Comparison of ENCODE assay signal across 9 mouse cellular contexts in genomic region chr4:134760281-134760680, GRCm38 (mm10). TPM values are rescaled to one million over a fixed set of nuclear protein-coding genes. Genes with fewer than 3 reads are reported as not detected.
A peak's percentile ranks its signal among the peaks of the same experiment; 100 is the strongest.
DNase-seq lines count a peak whose midpoint lies in the region; ATAC-seq and TF ChIP-seq lines count a peak whose summit lies in the region.
"Had no signal": no experiment of that assay in that cellular context is flagged by ENCODE, and none has a peak within 500 bp of the region (broad histone marks: within the 10 kb centered on the region; RNA-seq: fewer than 3 reads in every experiment).

No protein-coding gene starts in this region.

- no peaks in the 10 kb centered on the region for H3K9me3 ChIP-seq in heart, embryonic 11.5 days (replicated peaks; ENCODE audit: control insufficient read depth, low read length)
- no peaks in the 10 kb centered on the region for H3K9me3 ChIP-seq in midbrain, embryonic 10.5 days (replicated peaks)
- H3K9me3 ChIP-seq in midbrain, embryonic 11.5 days (ENCODE audit: control insufficient read depth, low read length), result no peaks in the 10 kb centered on the region
- no peaks in the 10 kb centered on the region for H3K9me3 ChIP-seq in limb, embryonic 10.5 days (replicated peaks)
- H3K9me3 ChIP-seq in stomach, postnatal 0 days (ENCODE audit: control insufficient read depth, low read length), result no peaks in the 10 kb centered on the region
- H3K9me3 ChIP-seq in hindbrain, embryonic 14.5 days (ENCODE audit: control insufficient read depth, low read length), result no peaks in the 10 kb centered on the region

- H3K27ac ChIP-seq in heart, embryonic 11.5 days (ENCODE audit: low read depth, low read length), result peak overlapping the region; percentile 76
- H3K27ac ChIP-seq in midbrain, embryonic 10.5 days (replicated peaks), result 0 out of 2 replicates have a peak overlapping the region, but pooled peaks have one; percentile 23
- no peak overlapping the region for H3K27ac ChIP-seq in midbrain, embryonic 11.5 days (ENCODE audit: low read depth, low read length)
- peak overlapping the region; percentile 26; the same call in 1 of the 2 replicates for H3K27ac ChIP-seq in limb, embryonic 10.5 days
- H3K27ac ChIP-seq in stomach, postnatal 0 days (replicated peaks), result 0 out of 2 replicates have a peak overlapping the region, but pooled peaks have one; percentile 63
- no peak overlapping the region for H3K27ac ChIP-seq in hindbrain, embryonic 14.5 days

- WGBS in heart, embryonic 11.5 days (ENCODE audit: insufficient replicate concordance), result 57% methylated on average over 6 of the region's 6 CpGs
- 77% methylated on average over 6 of the region's 6 CpGs for WGBS in midbrain, embryonic 10.5 days
- whole genome bisulfite sequencing in midbrain, embryonic 11.5 days, result 77% methylated on average over 6 of the region's 6 CpGs
- 85% methylated on average over 6 of the region's 6 CpGs for WGBS in limb, embryonic 10.5 days
- WGBS in stomach, postnatal 0 days, result 67% methylated on average over 6 of the region's 6 CpGs
- WGBS in hindbrain, embryonic 14.5 days, result 75% methylated on average over 6 of the region's 6 CpGs

- peaks cover 69% of the 10 kb centered on the region for H3K4me1 ChIP-seq in heart, embryonic 11.5 days (ENCODE audit: control insufficient read depth, insufficient read depth, low read length)
- H3K4me1 ChIP-seq in midbrain, embryonic 10.5 days, result peaks cover 29% of the 10 kb centered on the region
- H3K4me1 ChIP-seq in midbrain, embryonic 11.5 days (ENCODE audit: control insufficient read depth, insufficient read depth, low read length), result no peaks in the 10 kb centered on the region
- peaks cover 71% of the 10 kb centered on the region for H3K4me1 ChIP-seq in limb, embryonic 10.5 days
- H3K4me1 ChIP-seq in stomach, postnatal 0 days (replicated peaks; ENCODE audit: control insufficient read depth, insufficient read depth), result peaks cover 14% of the 10 kb centered on the region
- no peaks in the 10 kb centered on the region for H3K4me1 ChIP-seq in hindbrain, embryonic 14.5 days (replicated peaks; ENCODE audit: control insufficient read depth, insufficient read depth, low read length)

- DNase-seq in heart, postnatal 10 days, result no peak
- no peak for DNase-seq in midbrain, embryonic 10.5 days (ENCODE audit: low spot score)
- DNase-seq in midbrain, embryonic 11.5 days (ENCODE audit: low spot score, missing footprints), result no peak
- DNase-seq in limb, embryonic 10.5 days (ENCODE audit: low spot score), result no peak
- no peak for DNase-seq in stomach, postnatal 0 days (ENCODE audit: low spot score)
- DNase-seq in hindbrain, embryonic 14.5 days (ENCODE audit: low spot score), result no peak
- no peak for DNase-seq in left cerebral cortex, adult 18-20 months (ENCODE audit: low spot score in 2 of 2)
- DNase-seq: cerebellum, adult 11 months had no signal

- H3K9ac ChIP-seq in heart, embryonic 11.5 days (ENCODE audit: low read depth, low read length), result peak overlapping the region; percentile 46; the same call in 1 of the 2 replicates
- H3K9ac ChIP-seq in midbrain, embryonic 11.5 days (ENCODE audit: low read length), result no peak overlapping the region
- H3K9ac ChIP-seq in stomach, postnatal 0 days (ENCODE audit: low read length), result no peak overlapping the region
- H3K9ac ChIP-seq in hindbrain, embryonic 14.5 days, result no peak overlapping the region

- no peak for TF ChIP-seq CTCF in stomach, postnatal 0 days (IDR thresholded peaks at IDR 0.05; ENCODE audit: low read depth)

- intact Hi-C loops in heart, postnatal 10 days (cut with DNase I), result loop anchor here (2.0 kb wide), 1 partner anchor 19 kb away; no protein-coding TSS in a partner anchor

- H3K27me3 ChIP-seq in heart, embryonic 11.5 days (ENCODE audit: control insufficient read depth, insufficient read depth, low read length), result no peaks in the 10 kb centered on the region
- peaks cover 15% of the 10 kb centered on the region for H3K27me3 ChIP-seq in midbrain, embryonic 10.5 days (ENCODE audit: low read depth, poor library complexity, severe bottlenecking)
- H3K27me3 ChIP-seq in midbrain, embryonic 11.5 days (ENCODE audit: control insufficient read depth, insufficient read depth, low read length), result no peaks in the 10 kb centered on the region
- peaks cover 5% of the 10 kb centered on the region; the same call in 1 of the 2 replicates for H3K27me3 ChIP-seq in limb, embryonic 10.5 days (ENCODE audit: low read depth, poor library complexity, severe bottlenecking)
- H3K27me3 ChIP-seq in stomach, postnatal 0 days (ENCODE audit: control insufficient read depth, insufficient read depth, low read length), result no peaks in the 10 kb centered on the region
- 0 out of 2 replicates have a peak, but pooled peaks cover under 1% of the 10 kb centered on the region for H3K27me3 ChIP-seq in hindbrain, embryonic 14.5 days (ENCODE audit: control insufficient read depth, insufficient read depth, low read length)

- ATAC-seq in heart, embryonic 11.5 days (replicated peaks; ENCODE audit: insufficient number of reproducible peaks, low FRiP score, low TSS enrichment), result no peak
- no peak for ATAC-seq in midbrain, embryonic 11.5 days (ENCODE audit: low FRiP score)
- ATAC-seq in stomach, postnatal 0 days (ENCODE audit: low FRiP score, low TSS enrichment), result no peak
- no peak for ATAC-seq in hindbrain, embryonic 14.5 days (ENCODE audit: low FRiP score)

- H3K36me3 ChIP-seq in heart, embryonic 11.5 days (ENCODE audit: control insufficient read depth, insufficient read depth, low read length), result no peaks in the 10 kb centered on the region
- no peaks in the 10 kb centered on the region for H3K36me3 ChIP-seq in midbrain, embryonic 10.5 days
- no peaks in the 10 kb centered on the region for H3K36me3 ChIP-seq in midbrain, embryonic 11.5 days (ENCODE audit: control insufficient read depth, insufficient read depth, low read length)
- H3K36me3 ChIP-seq in limb, embryonic 10.5 days, result no peaks in the 10 kb centered on the region
- H3K36me3 ChIP-seq in stomach, postnatal 0 days (ENCODE audit: control insufficient read depth, insufficient read depth, low read length), result no peaks in the 10 kb centered on the region
- H3K36me3 ChIP-seq in hindbrain, embryonic 14.5 days (replicated peaks; ENCODE audit: control insufficient read depth, insufficient read depth), result no peaks in the 10 kb centered on the region

- TF ChIP-seq EP300 in stomach, postnatal 0 days (optimal IDR thresholded peaks at IDR 0.05), result no peak

- H3K4me2 ChIP-seq in heart, embryonic 11.5 days, result peak overlapping the region; percentile 49
- H3K4me2 ChIP-seq in midbrain, embryonic 11.5 days, result no peak overlapping the region
- 0 out of 2 replicates have a peak overlapping the region, but pooled peaks have one; percentile 11 for H3K4me2 ChIP-seq in stomach, postnatal 0 days (replicated peaks; ENCODE audit: low read depth)
- no peak overlapping the region for H3K4me2 ChIP-seq in hindbrain, embryonic 14.5 days (replicated peaks)

- no peak overlapping the region for H3K4me3 ChIP-seq in heart, embryonic 11.5 days (ENCODE audit: low read depth, low read length)
- no peak overlapping the region for H3K4me3 ChIP-seq in midbrain, embryonic 10.5 days
- no peak overlapping the region for H3K4me3 ChIP-seq in midbrain, embryonic 11.5 days (ENCODE audit: low read depth, low read length)
- no peak overlapping the region for H3K4me3 ChIP-seq in limb, embryonic 10.5 days
- no peak overlapping the region for H3K4me3 ChIP-seq in stomach, postnatal 0 days (ENCODE audit: low read depth, low read length)
- H3K4me3 ChIP-seq in hindbrain, embryonic 14.5 days (replicated peaks; ENCODE audit: low read length), result no peak overlapping the region

RNA-seq across cellular contexts. Expression of gene Ldlrap1, which starts 7.5 kb away (rescaled TPM):
- polyA plus RNA-seq in heart, embryonic 11.5 days (2014; fragmentation: Nextera tagmentation; extraction: Ambion mirVana), result 11.4 and 13.5 TPM in 2 replicates
- 10 to 100 TPM; 21.8 to 24.3 TPM for total RNA-seq in heart, postnatal 10 days (2021)
- 8.6 and 9.3 TPM in 2 replicates for polyA plus RNA-seq in midbrain, embryonic 10.5 days (2016; fragmentation: Nextera tagmentation; extraction: Ambion mirVana)
- 4.8 and 5.7 TPM in 2 replicates for polyA plus RNA-seq in midbrain, embryonic 11.5 days (2014; fragmentation: Nextera tagmentation; extraction: Ambion mirVana)
- polyA plus RNA-seq in limb, embryonic 10.5 days (2016; fragmentation: Nextera tagmentation; extraction: Ambion mirVana), result 14.4 and 20.4 TPM in 2 replicates
- 18.8 and 19.5 TPM in 2 replicates for polyA plus RNA-seq in stomach, postnatal 0 days (2015; fragmentation: Nextera tagmentation; extraction: Ambion mirVana)
- 2.3 and 2.7 TPM in 2 replicates for polyA plus RNA-seq in hindbrain, embryonic 14.5 days (2014; fragmentation: Nextera tagmentation; extraction: Ambion mirVana)
- 1 to 10 TPM; 1.8 to 3.1 TPM for total RNA-seq in left cerebral cortex, adult 18-20 months (2021)

RNA-seq across cellular contexts. Expression of gene Man1c1, which starts 56.2 kb away (rescaled TPM):
- polyA plus RNA-seq in heart, embryonic 11.5 days (2014; fragmentation: Nextera tagmentation; extraction: Ambion mirVana), result 8.6 and 9.3 TPM in 2 replicates
- total RNA-seq in heart, postnatal 10 days (2021), result 10 to 100 TPM; 32.0 to 37.7 TPM
- polyA plus RNA-seq in midbrain, embryonic 10.5 days (2016; fragmentation: Nextera tagmentation; extraction: Ambion mirVana), result 2.8 and 3.1 TPM in 2 replicates
- polyA plus RNA-seq in midbrain, embryonic 11.5 days (2014; fragmentation: Nextera tagmentation; extraction: Ambion mirVana), result 3.1 and 3.2 TPM in 2 replicates
- polyA plus RNA-seq in limb, embryonic 10.5 days (2016; fragmentation: Nextera tagmentation; extraction: Ambion mirVana), result 1.6 and 2.0 TPM in 2 replicates
- 1.5 TPM in 2 replicates for polyA plus RNA-seq in stomach, postnatal 0 days (2015; fragmentation: Nextera tagmentation; extraction: Ambion mirVana)
- polyA plus RNA-seq in hindbrain, embryonic 14.5 days (2014; fragmentation: Nextera tagmentation; extraction: Ambion mirVana), result 7.1 and 7.2 TPM in 2 replicates
- total RNA-seq in left cerebral cortex, adult 18-20 months (2021), result 10 to 100 TPM; 44.5 to 45.6 TPM

Comparison
In these comparisons a context has a peak if more than half of its experiments do, and no peak if none do; other contexts are left out.
1. H3K27ac ChIP-seq: peak in heart, embryonic 11.5 days (single experiment), midbrain, embryonic 10.5 days (single experiment), limb, embryonic 10.5 days (single experiment) and stomach, postnatal 0 days (single experiment); none in midbrain, embryonic 11.5 days (single experiment) and hindbrain, embryonic 14.5 days (single experiment).
2. H3K4me2 ChIP-seq: peak in heart, embryonic 11.5 days (single experiment) and stomach, postnatal 0 days (single experiment); none in midbrain, embryonic 11.5 days (single experiment) and hindbrain, embryonic 14.5 days (single experiment).